Mouse (Mus musculus): ENCODE measurements around the gene Hist1h2bk. TPM values are rescaled to one million over a fixed set of nuclear protein-coding genes. Genes with fewer than 3 reads are reported as not detected.

Gene Hist1h2bk
- polyA plus RNA-seq, 1 experiment: 3.1 TPM

DNA sequence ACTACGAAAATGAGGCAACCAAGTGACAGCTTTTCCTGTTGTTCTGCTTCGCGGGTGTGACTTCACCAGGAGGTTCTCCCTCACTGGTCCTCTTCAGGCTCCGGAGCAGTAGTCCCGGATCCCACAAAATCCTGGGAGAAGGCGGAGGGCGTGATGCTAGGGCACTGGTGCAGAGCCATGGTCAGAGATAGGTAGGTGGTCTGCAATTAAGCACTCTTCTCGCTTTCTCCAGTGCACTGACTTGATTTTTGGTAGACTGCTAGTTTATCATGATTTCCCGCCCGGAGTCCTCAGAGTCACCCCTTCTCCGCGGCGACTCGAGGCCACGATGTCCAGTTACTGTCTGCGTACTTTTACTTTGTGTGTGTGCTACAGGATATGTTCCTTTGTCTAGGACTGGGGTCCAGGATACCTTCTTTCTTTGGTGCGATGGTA is 21.2 kb upstream of the Hist1h2bk start:
- DNase-seq (ENCODE audit: low read depth): no peak

DNA sequence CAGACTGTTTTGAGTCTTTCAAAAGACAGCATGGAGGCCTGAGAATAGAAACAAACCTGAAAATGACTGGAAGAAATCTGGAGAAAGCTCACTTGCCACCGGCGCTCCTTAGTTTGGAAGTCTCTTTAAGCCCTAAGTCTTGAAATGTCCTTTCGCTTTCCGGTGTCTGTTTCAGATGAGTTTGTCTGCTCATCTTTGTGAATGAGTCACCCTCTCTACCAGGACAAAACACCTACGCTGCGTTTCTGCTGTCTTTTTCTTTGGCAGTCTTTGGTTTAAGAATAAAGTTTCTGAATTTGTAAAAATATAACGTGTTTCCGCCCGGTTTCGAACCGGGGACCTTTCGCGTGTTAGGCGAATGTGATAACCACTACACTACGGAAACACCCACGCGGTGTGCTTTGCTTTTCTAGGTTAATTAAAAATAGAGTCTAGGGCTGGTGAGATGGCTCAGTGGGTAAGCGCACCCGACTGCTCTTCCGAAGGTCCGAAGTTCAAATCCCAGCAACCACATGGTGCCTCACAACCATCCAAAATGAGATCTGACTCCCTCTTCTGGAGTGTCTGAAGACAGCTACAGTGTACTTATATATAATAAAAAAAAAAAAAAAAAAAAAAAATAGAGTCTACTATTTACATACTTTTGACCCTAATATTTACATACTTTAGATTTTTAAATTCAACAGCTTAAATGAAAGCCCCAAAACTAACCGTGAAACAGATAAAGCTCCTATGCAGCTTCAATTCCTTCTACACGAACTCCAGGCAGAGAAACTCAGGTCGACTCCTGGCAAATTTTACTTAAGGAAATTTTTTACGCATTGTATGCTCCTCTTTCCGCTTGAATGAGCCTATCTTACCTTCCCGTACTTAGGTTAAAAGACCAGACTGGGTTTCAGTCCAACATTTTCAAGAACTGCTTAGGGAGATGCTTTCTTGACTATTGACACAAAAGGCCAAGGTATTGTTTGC is 19.9 kb upstream of the Hist1h2bk start:
- DNase-seq (ENCODE audit: low read depth): no peak

DNA sequence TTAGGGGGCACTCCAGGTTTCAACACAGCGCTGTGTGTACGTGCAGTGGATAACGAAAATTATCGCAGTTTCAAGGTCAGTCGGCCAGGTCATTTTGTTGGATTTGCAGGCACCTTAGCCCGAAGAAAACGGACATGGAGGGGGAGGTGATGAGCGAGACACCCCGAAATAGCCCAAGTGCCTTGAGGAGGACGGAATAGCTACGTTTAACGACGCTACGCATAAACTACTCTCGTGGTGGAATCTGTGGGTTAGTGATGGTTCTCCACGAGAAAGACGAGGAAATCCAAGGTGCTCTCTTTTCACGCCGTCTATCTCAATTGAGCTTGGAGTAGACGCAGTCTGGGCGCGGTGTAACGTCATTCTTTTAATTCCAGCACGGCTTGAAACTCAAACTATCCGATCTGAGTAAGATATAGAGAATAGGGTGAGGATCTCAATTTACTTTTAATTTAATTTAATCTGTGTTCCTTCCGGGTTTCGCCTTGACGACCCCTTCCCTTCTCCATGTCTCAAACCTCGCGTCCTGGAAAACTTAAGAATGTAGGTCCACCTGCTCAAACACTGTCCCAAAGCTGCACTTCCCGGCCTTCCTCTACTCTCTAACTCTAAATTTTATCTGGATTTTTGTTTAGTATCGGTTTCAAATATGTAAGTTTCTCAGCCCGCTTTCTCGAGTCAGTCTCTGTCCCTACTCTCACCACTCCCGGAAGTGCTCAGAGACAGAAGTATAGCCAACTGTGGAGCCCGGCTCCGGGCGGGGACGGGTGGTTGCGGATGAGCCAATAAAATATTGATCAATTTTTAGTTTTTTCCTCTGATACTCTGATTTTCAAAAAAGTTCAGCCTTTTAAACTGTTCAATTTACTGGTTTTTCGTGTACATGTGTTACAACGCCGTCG is 15.5 kb upstream of the Hist1h2bk start:
- DNase-seq (ENCODE audit: low read depth): no peak

DNA sequence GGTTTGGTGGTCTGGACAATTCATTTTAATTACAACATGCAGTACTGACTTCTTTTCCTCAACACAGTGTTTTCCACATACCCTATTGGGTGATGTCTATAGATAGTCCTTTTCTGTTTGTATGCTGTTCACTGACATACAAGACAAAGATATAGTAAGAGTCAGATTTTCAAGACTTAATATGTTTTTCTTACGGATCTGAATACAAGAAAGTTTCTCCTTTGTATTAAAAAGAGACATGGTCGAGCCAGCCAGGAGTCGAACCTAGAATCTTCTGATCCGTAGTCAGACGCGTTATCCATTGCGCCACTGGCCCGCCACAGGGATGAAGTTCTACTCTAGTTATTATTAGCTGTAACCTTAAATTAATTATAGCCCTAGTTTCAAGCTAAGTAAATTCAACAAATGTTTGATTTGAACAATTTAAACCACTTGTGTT is 14.8 kb upstream of the Hist1h2bk start:
- no peak for DNase-seq (ENCODE audit: low read depth)

DNA sequence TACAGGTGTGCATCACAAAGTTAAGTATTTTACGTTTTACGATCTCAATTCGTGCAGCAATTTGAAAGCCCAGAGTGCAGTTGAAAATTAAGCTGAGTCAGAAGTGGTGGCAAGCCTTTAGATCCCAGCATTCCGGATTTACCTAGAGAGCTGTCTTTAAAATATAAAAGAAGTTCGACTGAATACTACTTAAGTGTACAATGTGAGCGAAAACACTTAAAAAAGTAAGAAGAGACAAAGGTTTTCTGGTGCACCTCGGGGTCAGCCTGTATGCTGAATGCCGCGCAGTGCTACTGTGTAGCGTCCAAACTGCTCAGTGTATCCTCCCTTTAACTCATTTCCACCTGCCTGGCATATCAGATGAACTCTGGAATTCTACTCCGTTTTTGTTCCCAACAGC is 14.1 kb upstream of the Hist1h2bk start:
- no peak for DNase-seq (ENCODE audit: low read depth)

DNA sequence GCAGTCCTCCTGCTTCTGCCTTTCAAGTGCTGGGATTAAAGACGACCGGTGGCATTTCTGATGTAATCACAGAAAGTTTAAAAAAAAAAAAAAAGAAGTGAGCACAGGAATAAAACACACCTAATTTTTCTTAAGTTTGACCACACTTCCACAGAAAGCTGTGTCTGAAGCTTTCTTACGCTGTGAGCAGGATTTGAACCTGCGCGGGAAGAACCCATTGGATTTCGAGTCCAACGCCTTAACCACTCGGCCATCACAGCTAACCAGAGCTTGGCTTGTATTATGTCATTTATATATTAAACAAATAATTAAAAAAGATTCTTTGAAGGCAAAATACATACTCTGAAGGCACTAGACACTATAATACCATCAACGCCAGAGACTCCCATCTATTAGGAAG is 13.4 kb upstream of the Hist1h2bk start:
- DNase-seq (ENCODE audit: low read depth): no peak

DNA sequence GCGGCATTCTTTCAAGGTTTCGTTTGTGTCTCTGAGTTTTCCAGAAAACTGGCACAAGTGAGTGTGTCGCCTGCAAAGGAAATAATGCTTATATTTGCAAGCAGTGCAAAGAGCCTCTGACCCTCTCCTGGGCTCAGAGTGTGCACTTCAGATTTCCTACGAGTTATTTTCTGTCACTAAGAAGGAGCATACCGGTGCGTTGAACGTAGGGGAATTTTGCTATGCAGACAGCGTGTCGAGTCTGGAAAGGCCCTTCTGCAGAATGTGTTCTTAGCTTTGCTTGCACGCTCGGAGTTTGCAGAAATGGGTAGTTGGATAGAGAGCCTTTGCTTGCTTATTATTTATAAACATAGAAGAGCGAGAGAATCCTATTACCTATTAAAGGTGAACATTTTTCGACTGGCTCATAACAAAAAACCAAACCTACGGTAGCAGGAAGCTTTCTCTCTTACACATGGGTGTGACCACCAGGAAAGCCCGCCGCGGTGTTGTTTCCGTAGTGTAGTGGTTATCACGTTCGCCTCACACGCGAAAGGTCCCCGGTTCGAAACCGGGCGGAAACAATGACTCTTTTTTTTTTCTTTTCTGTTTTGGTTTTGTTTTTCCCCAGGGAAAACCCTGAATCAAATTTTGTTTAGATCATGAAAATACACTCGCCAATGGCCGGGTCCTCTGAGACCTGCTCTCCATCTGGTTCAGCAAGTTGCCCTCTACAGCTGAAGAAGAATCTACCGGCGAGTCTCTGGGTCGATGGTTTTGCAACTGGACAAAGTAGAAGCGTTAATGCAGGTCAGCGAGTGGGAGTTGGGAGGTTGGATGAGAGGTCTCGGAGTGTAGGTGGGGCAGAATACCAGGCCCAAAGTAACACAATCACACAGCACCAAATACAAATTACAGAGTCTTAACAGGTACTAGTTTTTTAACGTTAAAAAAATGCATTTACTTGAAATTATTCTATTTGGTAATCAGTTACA is 9.3 kb upstream of the Hist1h2bk start:
- DNase-seq (ENCODE audit: low read depth): no peak

DNA sequence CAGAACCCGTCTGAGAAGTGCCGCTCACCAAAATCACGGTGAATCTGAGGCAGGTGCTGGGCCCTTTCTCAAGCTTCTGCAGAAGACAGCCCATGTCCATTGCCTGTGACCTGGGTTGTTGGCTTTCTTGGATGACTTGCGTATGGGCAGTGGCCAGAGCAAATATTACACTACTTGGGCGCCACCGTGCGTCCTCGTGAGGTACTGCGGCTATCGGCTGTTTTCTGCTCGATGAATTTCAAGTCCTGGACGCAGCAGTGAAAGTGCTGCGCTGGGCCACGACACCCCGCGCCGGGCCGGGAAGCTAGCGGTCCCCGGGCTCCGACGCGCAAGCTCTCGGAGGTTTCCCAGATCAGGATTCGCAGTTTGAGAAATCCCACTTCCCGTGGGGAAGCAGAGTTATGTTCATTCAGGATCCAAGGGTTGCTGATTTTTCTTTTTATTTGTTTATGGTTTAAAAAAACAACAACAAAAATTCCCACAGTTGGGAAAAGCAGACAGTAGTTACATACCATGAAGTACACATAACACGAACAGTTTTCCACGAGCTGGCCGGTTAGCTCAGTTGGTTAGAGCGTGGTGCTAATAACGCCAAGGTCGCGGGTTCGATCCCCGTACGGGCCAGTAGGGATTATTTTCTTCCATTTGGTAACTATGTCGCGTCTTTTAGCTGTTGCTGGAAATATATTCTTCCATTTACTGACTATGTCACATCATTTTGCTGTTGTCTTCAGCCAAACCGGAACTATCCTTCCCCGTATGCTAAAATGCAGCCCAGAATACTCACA is 6.8 kb upstream of the Hist1h2bk start:
- DNase-seq (ENCODE audit: low read depth): no peak

DNA sequence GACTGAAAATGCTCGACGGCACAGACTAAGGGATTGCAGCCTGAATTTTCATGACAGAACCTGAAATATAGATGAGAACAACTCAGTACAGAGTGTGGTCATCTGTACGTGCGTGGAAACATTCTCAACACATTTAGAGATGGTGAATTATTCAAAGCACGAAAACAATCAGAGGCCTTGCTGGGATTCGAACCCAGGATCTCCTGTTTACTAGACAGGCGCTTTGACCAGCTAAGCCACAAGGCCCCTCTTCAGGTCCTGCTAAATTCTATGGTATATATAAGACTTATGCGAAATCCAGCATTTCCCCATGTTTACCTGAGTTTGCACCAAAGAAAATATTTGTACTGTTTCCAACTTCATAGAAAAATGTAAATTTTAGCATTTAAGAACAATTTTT is 5.7 kb upstream of the Hist1h2bk start:
- no peak for DNase-seq (ENCODE audit: low read depth)

DNA sequence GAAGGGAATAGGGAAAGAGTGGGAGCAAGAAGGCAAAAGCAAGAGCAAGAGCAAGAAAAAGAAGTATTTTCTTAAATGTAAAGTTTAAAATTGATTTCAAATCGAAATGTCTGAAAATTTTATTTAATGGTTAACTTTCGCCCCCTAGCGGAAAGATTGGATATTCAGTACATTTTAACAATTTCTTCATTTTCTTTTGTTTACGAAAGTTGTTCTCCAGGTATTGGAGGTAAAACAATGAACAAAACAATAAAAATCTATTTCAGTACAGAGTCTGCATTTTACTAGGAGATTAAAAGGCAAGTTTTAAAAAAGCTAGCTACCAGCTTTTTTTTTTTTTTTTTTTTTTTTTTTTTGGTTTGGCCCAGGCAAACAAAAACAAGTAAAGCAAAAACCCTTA is 5.2 kb upstream of the Hist1h2bk start:
- no peak for DNase-seq (ENCODE audit: low read depth)

DNA sequence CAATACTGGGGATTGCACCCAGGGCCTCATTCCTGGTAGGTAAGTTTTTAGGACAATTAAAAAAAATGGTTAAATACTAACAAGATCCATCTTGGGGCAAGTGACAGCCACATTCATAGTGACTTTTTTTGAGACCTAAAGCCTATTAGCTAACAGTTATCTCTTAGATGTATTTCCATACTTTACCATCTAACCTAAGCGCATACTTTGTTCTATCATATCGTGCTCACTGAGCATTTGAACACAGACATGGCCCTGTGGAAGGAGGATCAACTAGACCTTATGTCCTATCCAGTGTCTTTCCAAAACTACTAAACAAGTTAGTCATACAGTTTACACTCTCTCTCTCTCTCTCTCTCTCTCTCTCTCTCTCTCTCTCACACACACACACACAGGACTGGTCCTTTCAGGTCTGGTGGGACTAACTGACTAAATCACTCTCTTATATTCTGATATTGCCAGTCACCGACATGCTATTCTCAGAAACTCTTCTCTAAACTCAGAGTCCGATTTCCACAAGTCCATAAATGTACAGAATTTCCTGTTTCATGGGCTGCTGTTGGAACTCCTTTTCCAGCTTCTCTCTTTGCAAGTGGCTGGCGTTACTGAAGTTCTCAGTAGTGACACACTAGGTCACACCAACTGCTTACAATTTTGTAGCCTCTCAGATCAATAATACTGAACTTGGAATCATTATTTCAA is 1.8 kb upstream of the Hist1h2bk start:
- DNase-seq (ENCODE audit: low read depth): no peak

DNA sequence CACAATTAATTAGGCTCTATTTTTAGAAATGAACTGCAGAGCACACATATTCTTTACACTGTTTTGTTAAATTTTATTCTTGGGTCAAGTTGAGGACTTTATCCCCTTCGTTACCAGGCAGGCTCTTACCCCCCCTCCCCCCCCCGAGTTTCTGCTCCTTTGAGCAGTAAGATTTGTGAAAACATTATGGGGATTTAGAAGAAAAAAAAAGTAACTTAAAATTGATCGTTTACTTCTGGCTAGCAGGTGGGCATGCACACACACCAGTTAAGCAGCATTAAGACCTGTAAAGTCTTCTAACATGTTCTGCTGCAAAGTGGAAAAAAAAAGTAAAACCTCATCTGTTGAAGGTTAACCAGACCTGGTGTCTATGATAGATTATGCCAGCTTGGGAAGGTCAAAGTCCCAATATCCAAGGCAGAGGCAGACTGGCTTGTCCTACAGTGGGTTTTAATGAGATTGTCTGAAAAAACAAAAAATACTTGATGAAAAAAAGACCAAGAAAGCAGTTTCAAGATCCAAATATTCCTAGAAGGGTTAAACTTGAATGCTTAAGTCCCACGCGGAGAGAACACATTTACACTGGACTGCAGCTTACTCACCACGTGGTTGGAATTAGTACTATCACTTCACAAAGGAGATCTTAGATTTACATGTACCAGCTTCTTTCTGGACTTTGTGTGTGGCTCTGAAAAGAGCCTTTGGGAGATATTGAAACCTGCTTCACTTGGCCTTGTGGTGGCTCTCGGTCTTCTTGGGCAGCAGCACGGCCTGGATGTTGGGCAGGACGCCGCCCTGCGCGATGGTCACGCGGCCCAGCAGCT is 1.0 kb upstream of the Hist1h2bk start:
- no peak for DNase-seq (ENCODE audit: low read depth)

DNA sequence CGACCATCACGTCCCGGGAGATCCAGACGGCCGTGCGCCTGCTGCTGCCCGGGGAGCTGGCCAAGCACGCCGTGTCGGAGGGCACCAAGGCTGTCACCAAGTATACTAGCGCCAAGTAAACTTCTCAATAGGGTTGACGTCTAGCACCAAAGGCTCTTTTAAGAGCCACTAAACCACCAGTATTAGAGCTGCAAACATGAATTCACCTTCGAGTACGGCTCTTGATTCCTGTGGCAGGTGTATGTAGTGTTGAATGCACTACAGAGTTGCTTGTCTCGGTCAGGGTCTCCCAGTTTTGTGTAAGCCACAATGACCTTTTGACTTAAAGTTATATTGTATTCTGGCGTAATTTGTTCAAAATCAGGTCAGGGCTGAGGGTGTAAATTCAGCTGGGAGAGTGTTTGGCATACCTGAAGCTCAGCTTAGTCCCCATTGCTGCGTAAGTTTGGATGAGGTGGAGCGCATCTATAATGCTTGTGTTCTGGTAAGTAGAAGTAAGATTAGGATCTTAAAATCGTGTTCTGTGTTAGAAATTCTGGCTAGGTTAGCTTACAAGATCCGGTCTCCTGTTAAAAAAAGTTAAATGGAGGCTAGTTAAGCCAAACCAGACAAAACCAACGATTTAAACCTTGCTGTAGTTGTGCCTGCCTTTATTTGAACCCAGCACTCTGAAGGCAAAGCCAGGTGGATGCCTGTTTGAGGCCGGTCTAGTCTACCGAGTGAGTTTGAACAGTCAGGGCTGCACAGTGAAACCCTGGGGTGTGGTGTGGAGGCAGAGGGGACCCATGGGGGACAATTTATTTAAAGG is 683 bp downstream of the Hist1h2bk start:
- DNase-seq (ENCODE audit: low read depth): no peak

DNA sequence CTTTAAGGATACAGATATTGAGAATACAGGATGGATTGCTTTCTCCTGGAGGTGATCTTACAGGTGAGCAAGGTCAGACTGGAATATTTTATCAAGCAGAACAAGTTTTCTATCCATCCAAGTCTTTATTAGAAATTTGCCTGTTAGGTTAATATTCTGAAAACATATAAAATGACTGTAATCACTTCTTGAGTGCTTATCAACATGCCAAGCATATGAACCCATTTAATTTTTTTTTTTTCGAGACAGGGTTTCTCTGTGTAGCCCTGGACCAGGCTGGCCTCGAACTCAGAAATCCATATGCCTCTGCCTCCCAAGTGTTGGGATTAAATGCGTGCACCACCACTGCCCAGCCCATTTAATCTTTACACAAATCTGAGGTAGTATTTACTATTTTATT is 1.3 kb downstream of the Hist1h2bk start:
- no peak for DNase-seq (ENCODE audit: low read depth)

DNA sequence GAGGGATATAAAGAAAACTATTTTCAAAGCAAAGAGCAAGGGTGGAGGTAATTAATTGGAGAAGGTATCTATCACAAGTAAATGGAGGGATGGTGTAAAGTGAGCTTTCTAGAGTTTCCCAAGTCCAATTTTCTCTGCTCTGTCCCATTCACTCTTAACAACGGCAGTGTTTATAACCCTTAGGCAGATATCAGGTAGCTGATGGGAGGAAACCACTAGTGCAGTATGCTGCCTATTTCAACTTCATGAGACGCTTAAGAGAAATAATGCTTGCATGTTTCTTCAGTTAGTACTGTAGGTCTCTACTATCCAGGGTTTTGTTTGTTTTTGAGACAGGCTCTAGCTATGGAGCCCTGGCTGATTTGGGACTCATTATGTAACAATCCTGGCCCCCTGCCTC is 1.7 kb downstream of the Hist1h2bk start:
- DNase-seq (ENCODE audit: low read depth): no peak

DNA sequence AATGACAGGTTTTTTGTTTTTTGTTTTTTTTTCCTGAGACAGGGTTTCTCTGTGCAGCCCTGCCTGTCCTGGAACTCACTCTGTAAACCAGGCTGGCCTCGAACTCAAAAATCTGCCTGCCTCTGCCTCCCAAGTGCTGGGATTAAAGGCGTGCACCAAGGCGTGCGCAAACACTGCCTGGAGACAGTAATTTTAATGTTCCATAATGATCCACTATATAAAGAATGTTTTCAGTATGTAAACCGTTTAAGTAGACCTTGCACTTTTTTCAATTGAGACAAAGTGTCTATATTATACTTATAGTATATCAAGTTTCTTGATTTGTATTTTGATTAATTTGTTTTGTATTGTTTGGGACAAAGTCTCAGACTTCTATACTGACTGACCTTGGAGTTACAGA is 3.7 kb downstream of the Hist1h2bk start:
- no peak for DNase-seq (ENCODE audit: low read depth)

DNA sequence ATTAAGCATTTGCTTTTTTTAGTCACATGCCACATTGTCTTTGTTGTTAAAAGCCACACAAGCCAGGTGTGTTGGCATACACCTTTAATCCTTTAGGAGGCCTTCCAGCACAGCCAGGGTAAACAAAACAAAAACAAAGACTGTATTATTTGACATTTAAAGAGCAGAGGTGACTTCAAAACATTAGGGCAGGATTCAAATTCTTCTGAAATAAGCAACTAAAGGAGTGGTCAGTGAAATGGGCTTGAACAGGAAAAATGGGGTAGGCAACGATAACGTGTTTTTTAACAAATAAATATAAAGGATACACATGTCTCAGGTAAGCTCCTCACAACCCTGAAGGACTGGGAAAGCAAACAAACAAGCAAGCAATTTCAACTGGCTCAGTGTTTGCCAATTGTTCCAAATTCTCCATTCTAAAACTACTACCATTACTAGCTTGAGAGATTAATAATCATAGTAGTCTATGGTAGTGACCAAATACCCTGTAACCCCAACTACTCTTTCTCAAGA is 4.3 kb downstream of the Hist1h2bk start:
- no peak for DNase-seq (ENCODE audit: low read depth)

Data from gonadal fat pad, adult 2 months (tissue).